Mouse (Mus musculus): ENCODE data around the gene Syt9.
"Not testable (repeated sequence)": the region's sequence is repeated elsewhere in the genome, so short reads cannot be mapped to it uniquely, and the experiment has no call there.

Gene Syt9

GRCm38 (mm10) chr7:107461699-107462440, 91.3 kb downstream of the Syt9 start:
- DNase-seq: peak; percentile 86

DNA sequence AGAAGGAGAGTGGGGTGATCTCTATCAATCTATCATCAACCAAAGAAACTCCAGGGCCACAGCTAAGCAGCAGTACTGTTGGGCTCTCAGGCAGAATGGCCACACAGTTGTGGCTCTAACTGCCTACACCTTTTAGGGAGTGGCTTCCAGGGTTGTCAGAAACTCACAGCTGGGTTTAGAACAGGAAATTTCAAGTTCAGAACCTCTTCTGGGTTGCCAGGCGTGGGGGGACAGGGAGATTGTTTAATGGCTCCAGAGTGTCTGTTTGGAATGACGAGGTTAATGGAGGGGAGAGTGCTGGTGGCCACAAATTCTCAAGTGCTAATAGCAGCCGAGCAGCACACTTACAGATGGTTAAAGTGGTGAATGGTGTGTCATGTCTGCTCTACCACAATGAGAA, 92.4 kb downstream of the Syt9 start:
- no peak for DNase-seq

GRCm38 (mm10) chr7:107465081-107465480, 94.6 kb downstream of the Syt9 start:
- peak; percentile 73 for DNase-seq

- no peak for DNase-seq
Measured at GRCm38 (mm10) chr7:107478979-107479965, 108.7 kb downstream of the Syt9 start.

DNA sequence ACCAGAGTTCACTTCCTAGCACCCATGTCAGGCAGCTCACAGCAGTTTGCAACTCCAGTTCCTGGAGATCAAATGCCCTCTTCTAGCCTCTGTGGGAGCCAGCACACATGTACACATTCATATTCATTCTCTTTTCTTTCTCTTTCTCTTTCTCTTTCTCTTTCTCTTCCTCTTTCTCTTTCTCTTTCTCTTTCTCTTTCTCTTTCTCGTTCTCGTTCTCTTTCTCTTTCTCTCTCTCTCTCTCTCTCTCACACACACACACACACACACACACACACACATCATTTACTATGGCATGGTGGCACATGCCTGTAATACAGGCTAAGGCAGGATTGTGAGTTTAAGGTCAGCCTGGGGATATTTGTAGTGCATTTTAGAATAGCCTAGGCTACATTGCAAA, 115.2 kb downstream of the Syt9 start:
- DNase-seq: not testable (repeated sequence)

- DNase-seq: no peak
Measured at GRCm38 (mm10) chr7:107495428-107495827, 124.9 kb downstream of the Syt9 start.

DNA sequence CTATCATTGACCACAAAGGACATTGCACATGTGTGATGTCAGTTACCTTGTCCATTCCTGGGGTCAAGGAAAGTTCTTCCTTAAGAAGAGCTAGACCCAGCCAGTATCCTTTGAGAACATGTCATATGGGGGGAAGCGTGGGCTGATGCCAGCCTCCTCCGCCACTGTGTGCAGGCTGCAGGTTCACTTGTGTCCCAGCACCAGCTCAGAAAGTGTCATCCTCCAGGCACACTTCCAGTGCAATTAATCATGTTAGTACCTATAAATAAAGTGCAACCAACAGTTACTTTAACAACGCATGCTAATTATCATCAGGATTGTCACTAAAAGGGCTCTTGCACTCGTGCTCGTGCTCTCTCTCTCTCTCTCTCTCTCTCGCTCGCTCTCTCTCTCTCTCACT, 126.4 kb downstream of the Syt9 start:
- DNase-seq: no peak

- DNase-seq: peak; percentile 65
Measured at GRCm38 (mm10) chr7:107500641-107501040, 130.1 kb downstream of the Syt9 start.

DNA sequence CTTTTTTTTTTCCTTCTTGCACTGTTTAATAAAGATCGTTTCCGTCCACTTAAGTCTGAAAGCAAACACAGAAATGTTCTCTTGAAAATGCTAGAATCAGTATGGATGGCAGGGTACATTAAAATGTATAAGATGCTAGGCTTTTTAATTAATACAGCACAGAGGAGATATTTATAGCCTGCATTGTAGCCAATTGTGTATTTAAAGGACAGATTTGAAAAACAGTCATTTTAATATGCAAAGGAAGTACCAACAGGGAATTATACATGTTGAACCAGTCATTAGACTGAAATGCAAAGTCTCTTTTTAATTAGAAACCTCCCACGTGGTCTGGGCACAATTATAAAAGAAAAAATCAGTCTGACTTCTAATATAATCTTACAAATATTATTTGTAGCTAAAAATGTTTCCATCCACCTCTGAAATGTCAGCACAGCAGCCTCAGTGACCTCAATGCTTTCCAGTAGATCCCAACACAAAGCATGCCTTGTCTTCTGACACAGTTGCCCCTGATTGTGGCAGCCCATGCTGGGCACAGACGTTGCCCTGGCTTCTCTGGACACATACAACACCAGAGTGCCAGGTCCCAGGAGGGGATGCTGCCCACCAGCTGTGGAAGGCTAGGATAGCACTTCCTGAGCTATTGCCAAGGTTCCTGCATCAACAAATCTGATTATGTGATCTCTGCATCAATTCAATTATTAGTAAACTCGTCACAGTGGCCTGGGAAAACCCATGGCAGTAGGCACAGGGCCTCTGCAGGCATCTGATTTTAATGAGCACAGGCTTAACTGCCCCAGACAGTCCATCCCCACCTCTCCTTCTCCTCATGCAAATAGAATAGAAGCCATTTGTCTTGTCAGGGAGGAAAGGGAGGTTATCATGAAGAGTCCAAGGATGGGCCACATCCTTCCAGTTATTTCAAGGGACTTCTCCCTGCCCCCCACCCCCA, 134.5 kb downstream of the Syt9 start:
- no peak for DNase-seq

DNA sequence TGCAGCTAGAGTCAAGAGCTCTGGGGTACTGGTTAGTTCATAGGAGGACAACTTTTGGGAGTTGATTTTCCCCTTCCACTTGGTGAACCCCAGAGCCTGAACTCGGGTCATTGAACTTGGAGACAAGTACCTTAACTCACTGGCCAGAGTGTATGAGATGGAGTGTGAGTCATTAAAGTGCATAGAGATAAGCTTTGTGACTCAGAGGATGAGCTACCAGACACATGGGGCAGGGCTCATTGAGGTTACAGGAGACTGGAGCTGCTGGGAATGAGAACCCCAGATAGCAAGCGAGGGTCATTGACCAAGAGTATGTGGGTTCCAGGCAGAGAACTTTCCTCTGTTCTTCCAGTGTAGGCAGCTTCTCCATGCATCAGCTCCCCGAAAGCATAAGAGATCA, 137.4 kb downstream of the Syt9 start:
- no peak for DNase-seq

- DNase-seq: peak; percentile 56
Measured at GRCm38 (mm10) chr7:107509740-107510139, 139.2 kb downstream of the Syt9 start.

DNA sequence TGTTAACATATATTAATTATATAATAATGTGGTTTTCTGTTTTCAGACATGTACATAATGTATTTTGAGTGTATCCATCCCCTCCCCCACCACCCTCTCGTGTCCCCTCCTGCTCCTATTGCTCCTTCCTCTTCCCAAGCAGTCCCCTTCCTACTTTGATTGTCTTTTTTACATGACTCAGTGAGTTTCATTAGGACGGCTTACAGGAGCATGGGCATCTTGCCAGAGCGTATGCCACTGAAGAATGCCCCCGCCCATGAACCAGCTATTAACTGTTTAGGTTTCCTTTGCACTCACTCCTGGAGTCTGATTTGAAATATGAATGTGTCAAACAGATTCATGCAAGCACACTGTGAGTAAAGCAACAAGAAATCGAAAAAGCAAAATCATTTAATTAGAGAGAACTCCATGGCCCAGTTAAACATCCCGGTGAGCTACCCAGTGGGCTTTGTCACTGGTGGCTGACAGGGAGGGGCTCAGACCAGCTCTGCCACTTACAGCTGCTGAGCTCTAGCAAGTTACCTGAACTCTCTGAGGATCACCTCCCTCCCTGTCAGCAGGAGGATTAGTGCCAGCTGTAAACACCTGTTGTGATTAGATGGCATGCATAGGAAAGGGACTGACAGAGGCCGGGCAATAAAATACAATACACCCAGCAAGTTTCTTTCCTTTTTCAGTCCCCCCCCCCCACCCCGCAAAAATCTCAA, 146.3 kb downstream of the Syt9 start:
- DNase-seq: no peak

GRCm38 (mm10) chr7:107519256-107520025, 148.9 kb downstream of the Syt9 start:
- peak; percentile 80 for DNase-seq

DNA sequence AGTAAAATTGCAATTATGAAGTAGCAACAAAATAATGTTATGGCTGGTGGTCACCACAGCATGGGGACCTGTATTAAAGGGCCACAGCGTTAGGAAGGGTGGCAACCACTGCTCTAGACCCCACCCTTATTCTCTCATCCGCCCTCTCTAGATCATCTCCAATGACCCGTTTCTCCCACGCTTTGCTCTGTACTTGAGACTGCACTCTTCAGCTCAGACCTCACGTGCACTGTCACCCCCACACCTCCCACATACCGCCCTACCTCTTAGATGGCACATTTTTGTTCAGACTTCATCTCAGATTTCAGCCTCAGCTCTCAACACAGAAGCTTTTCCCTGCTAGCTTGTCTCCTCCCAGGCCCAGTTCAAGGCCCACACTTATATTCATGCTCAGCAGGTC, 150.9 kb downstream of the Syt9 start:
- DNase-seq: no peak

- peak; percentile 72 for DNase-seq
Measured at GRCm38 (mm10) chr7:107526299-107526698, 155.8 kb downstream of the Syt9 start.

GRCm38 (mm10) chr7:107528169-107528772, 157.7 kb downstream of the Syt9 start:
- no peak for DNase-seq

GRCm38 (mm10) chr7:107529364-107529763, 158.8 kb downstream of the Syt9 start:
- DNase-seq: no peak

DNA sequence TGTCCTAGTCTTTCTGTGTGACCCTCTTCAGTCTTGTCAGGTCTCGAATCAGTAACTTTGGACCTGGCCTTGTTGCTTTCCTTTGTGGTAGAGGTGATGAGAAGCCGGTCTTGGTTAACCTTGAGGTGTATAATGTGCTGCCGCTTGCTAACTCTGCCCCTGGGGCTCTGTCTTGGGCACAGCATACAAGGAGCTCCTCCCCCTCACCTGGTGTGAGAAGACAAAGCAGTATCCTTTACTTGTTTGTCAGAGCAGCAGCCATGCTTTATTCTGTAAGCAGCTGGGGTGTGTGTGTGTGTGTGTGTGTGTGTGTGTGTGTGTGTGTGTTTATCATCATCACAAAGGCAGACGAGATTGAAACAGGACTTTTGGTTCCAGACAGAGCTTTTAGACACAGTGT, 164.8 kb downstream of the Syt9 start:
- no peak for DNase-seq

GRCm38 (mm10) chr7:107536516-107536915, 166.0 kb downstream of the Syt9 start:
- DNase-seq: no peak

DNA sequence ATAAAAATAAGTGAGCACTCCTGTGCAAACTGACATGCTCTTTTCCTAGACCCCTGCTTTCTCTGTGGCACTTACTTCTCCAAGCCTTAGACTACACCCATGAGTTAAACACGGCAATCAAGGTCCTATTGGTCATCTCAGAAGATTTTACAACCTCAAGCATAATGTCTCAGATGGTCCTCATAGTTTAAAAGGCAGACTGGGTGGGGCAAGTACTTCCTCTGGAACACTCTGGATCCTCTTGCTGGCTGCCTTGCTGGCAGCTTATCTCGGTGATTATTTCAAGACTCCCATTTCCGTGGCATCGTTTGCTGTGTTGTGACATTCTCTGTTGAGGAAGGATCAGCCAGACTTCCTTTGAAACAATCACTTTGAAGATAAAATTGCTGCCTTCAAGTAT, 169.5 kb downstream of the Syt9 start:
- no peak for DNase-seq

- DNase-seq: peak; percentile 12
Measured at GRCm38 (mm10) chr7:107545011-107545410, 174.5 kb downstream of the Syt9 start.

All from cerebellum, adult 9-11 months (tissue).